Mouse (Mus musculus) cerebellum, adult 2 months (tissue): Measurements from ENCODE around the gene Pla2g5. TPM values are rescaled to one million over a fixed set of nuclear protein-coding genes. Genes with fewer than 3 reads are reported as not detected.
"Not testable (repeated sequence)": the region's sequence is repeated elsewhere in the genome, so short reads cannot be mapped to it uniquely, and the experiment has no call there.

Source experiments
- DNase-seq, 2 experiments: peaks; one replicate each; pipeline ENCODE4 v3.0.0; 2021
- H3K27ac ChIP-seq: fragments of 200-500 bp; 2 replicates; pipeline ENCODE4 v1.5.1; 2012; ENCODE audit warnings: low read length, control low read depth, inconsistent platforms; ENCODE audit not compliant: insufficient read depth
- H3K27me3 ChIP-seq: fragments of 200-500 bp; 2 replicates; pipeline ENCODE4 v1.6.1; 2012; ENCODE audit warnings: inconsistent platforms, mild to moderate bottlenecking, low read length, moderate library complexity; ENCODE audit not compliant: control insufficient read depth, insufficient read depth
- H3K4me1 ChIP-seq: fragments of 200-500 bp; 2 replicates; pipeline ENCODE4 v1.6.1; 2011; ENCODE audit warnings: low read length; ENCODE audit not compliant: control insufficient read depth, insufficient read depth
- H3K4me3 ChIP-seq: fragments of 200-500 bp; replicated peaks from 2 replicates; pipeline ENCODE3; 2011; ENCODE audit warnings: mild to moderate bottlenecking, low read depth, low read length, control low read depth; ENCODE audit not compliant: insufficient read depth
- CTCF ChIP-seq: fragments of 200-500 bp; IDR thresholded peaks from 2 replicates; pipeline ENCODE4 v1.5.1; 2011; ENCODE audit warnings: low read depth, mild to moderate bottlenecking, control low read depth, low read length, moderate library complexity, borderline replicate concordance; ENCODE audit not compliant: insufficient read depth
- POLR2A ChIP-seq: fragments of 200-500 bp; IDR thresholded peaks from 2 replicates; pipeline ENCODE4 v1.6.1; 2011; ENCODE audit warnings: low read length, control low read depth, borderline replicate concordance; ENCODE audit not compliant: insufficient read depth
- WGBS: fragments of 180-500 bp; shearing (Covaris S2); methylation state at CpG from one replicate; pipeline ENCODE4 v1.1.7; 2018; 5-methylcytosine and 5-hydroxymethylcytosine counted together
- polyA plus RNA-seq: library from polyadenylated mRNA; depleted of rRNA; stranded (reverse); fragments of >200 nt; gene quantifications from 2 replicates; pipeline ENCODE4 v1.2.3, GENCODE M21; 2012

Gene Pla2g5
- polyA plus RNA-seq, 1 experiment: 2.0 TPM

DNA sequence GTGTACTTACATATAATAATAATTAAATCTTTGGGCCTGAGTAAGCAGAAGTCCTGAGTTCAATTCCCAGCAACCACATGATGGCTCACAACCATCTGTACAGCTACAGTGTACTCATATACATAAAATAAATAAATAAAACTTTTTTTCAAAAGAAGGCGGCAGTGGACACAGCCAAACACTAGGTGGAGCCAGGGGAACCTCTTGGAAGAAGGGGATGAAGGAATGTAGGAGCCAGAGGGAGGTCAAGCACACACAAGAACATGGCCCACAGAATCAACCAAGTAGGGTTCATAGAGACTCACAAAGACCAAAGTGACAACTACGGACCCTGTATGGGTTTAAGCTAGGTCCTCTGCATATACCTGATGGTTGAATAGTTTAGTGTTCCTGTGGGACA, 38.6 kb downstream of the Pla2g5 start:
- no peak for DNase-seq
- Histone ChIP-seq H3K4me3 (no peak overlapping the region), H3K27ac (no peak overlapping the region), H3K4me1 (no peaks in the 10 kb centered on the region), H3K27me3 (no peaks in the 10 kb centered on the region)
- WGBS: 82% methylated on average over 2 of the region's 2 CpGs
- no peak for TF ChIP-seq CTCF
- TF ChIP-seq POLR2A: no peak

DNA sequence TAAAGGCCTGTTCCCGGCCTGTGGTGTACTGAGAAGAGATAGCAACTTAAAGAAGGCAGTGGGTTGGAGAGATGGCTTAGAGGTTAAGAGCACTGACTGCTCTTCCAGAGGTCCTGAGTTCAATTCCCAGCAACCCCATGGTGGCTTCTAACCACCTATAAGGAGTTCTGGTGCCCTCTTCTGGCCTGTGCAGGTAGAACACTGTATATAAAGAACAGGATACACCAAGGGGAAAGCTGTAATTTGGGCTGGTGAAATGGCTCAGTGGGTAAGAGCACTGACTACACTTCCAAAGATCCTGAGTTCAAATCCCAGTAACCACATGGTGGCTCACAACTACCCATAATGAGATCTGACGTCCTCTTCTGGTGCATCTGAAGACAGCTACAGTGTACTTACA, 39.1 kb downstream of the Pla2g5 start:
- not testable (repeated sequence) for H3K27ac ChIP-seq, DNase-seq, H3K4me1 ChIP-seq, H3K27me3 ChIP-seq, H3K4me3 ChIP-seq
- 78% methylated on average over 2 of the region's 2 CpGs for WGBS

DNA sequence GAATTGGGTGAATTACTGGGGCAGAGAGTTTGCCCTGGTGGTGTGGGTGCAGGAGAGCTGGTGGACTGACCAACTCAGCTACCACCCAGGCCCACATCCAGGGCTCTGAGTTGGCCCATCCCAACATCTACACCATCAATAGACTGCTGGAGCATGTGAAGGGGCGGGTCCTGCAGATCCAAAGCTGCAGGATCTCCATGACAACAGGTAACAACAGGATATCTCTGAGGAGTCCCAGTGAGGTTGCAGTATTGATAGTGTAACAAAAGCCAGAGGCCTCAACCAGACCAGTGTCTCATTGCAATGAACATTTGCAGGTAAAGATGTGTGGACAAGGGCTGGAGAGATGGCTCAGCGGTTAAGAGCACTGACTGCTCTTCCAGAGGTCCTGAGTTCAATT, 42.2 kb downstream of the Pla2g5 start:
- no peak overlapping the region for H3K27ac ChIP-seq
- WGBS: 81% methylated on average over 2 of the region's 2 CpGs
- H3K27me3 ChIP-seq: no peaks in the 10 kb centered on the region
- 0 out of 2 replicates have a peak, but pooled peaks cover 2% of the 10 kb centered on the region for H3K4me1 ChIP-seq
- DNase-seq: no peak
- TF ChIP-seq POLR2A (no peak), CTCF (no peak)
- no peak overlapping the region for H3K4me3 ChIP-seq

DNA sequence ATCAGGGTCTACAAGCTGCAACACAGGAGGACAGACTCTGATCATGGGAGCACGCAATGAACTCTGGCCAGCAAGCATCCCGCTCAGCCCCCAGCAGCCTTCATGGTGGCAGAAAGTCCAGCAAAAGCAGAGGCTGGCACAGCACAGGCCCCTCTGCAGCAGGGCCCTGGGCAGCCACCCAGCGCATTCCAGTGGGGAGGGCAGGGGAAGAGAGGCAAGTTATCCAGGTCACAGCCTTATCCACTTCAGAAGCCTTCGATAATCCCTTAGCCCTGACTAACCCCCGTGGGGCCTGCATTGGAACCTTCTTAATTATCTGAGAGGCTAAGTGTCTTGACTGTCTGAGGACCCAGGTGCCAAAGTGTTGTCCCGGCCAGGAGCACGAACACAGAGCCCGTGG, 44.2 kb downstream of the Pla2g5 start:
- H3K4me1 ChIP-seq: 0 out of 2 replicates have a peak, but pooled peaks cover 2% of the 10 kb centered on the region
- H3K27ac ChIP-seq: no peak overlapping the region
- no peak for DNase-seq
- no peak for TF ChIP-seq CTCF
- no peak for TF ChIP-seq POLR2A
- WGBS: 12% methylated on average over 8 of the region's 8 CpGs
- H3K4me3 ChIP-seq: no peak overlapping the region
- H3K27me3 ChIP-seq: no peaks in the 10 kb centered on the region

DNA sequence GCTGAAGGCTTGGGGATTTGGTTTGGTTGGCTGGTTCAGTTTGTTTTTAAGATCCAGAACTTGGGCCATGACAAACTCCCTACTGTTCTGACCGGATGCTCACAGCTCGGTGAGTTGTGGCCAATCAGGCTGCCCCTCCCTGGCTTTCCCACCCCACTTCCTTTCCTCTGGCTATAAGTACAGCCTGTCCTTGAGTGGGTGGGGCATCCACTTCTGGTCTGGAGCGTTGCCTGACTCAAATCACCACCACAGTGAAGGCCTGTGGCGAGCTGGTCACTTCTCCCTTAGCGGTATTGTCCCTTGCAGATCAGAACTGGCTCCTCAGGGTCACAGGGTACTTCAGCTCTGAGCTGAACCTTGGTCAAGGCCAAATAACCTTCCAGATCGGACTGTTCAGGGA, 45.5 kb downstream of the Pla2g5 start:
- H3K4me3 ChIP-seq: no peak overlapping the region
- WGBS: 84% methylated on average over 6 of the region's 6 CpGs
- TF ChIP-seq POLR2A (no peak), CTCF (no peak)
- 0 out of 2 replicates have a peak, but pooled peaks cover 2% of the 10 kb centered on the region for H3K4me1 ChIP-seq
- no peaks in the 10 kb centered on the region for H3K27me3 ChIP-seq
- H3K27ac ChIP-seq: no peak overlapping the region
- DNase-seq: no peak

DNA sequence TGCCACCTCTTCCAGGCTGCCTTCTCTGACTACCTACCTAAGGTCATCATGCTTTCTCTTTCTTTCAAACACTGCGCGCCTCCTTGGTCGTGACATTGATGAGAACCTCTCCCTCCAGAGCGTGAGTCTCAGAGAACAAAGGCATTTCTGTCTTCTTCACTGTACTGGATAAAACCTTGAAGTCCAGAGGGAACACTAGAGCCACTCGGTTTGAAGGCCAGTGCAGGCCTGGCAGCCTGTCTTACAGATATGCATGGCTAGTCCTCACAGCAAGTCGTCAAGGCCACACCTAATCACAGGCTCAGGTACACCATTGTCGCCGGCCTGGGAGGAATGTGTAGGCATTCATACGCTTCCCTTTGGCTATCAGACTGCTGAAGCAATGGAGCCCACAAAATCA, 47.1 kb downstream of the Pla2g5 start:
- DNase-seq: no peak
- H3K4me3 ChIP-seq: no peak overlapping the region
- 86% methylated on average over 9 of the region's 9 CpGs for WGBS
- TF ChIP-seq CTCF (no peak), POLR2A (no peak)
- H3K27me3 ChIP-seq: no peaks in the 10 kb centered on the region
- 0 out of 2 replicates have a peak, but pooled peaks cover 2% of the 10 kb centered on the region for H3K4me1 ChIP-seq
- H3K27ac ChIP-seq: no peak overlapping the region

DNA sequence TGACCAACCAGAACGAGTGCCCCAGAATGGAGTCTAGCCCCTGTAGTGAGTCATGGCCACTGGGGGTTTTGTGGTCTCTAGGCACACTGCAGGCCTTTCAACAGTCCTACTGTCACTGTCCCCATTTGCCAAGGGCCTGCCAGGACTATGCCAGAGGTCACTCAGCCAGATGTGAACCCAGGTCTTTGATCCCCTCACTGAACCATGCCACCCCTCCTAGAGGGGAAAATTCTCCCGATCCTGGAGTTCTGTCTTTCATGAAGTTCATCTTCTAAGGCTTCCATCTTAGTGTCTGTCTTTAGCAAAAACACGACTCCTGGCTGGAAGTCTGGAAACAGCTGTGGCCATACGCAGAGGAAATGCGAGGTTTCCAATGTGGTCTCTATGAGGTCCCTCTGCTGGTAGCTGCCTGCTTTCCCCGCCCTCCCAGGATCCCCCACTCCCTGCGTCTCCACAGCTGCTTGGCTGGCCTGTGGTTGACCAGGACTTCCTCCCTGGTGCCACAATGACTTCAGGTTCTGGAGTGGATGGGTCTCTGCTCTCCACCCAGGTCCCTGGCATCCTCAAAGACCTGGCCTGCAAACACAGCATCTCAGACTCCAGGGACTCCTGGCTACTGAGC, 56.3 kb downstream of the Pla2g5 start:
- TF ChIP-seq POLR2A (no peak), CTCF (no peak)
- H3K4me1 ChIP-seq: no peaks in the 10 kb centered on the region
- no peaks in the 10 kb centered on the region for H3K27me3 ChIP-seq
- no peak overlapping the region for H3K27ac ChIP-seq
- 70% methylated on average over 7 of the region's 7 CpGs for WGBS
- H3K4me3 ChIP-seq: no peak overlapping the region
- DNase-seq: no peak

DNA sequence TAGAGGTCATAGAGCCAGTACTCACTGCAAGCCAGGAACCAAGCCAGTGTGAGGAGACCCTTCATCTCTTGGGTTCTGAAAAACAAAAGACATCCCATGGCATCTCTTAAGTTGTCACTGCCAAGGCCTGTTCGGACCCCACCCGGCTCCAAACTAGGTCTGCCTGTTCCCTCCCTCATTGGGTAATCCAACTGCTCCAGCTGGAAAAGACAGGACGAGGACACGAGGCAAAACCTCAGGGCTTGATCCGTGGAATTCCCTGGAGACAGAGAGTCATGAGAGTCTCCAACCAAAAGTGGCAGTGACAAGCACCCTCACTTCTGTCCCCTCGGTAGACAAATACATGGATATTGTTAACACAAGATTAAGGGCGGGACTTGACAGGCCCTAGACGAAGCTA, 57.1 kb downstream of the Pla2g5 start:
- no peak for DNase-seq
- Histone ChIP-seq H3K4me3 (no peak overlapping the region), H3K27ac (no peak overlapping the region), H3K4me1 (no peaks in the 10 kb centered on the region), H3K27me3 (no peaks in the 10 kb centered on the region)
- TF ChIP-seq POLR2A (no peak), CTCF (no peak)
- WGBS: 79% methylated on average over 8 of the region's 8 CpGs
